Mouse (Mus musculus) kidney, postnatal 4 days (tissue): Measurements from ENCODE around the gene Ppp1r35.

Source experiments
- DNase-seq, 2 experiments: peaks; one replicate each; pipeline ENCODE4 v3.0.0; 2021; ENCODE audit warnings: mixed read lengths in 2 of 2

The Ppp1r35 gene

DNA sequence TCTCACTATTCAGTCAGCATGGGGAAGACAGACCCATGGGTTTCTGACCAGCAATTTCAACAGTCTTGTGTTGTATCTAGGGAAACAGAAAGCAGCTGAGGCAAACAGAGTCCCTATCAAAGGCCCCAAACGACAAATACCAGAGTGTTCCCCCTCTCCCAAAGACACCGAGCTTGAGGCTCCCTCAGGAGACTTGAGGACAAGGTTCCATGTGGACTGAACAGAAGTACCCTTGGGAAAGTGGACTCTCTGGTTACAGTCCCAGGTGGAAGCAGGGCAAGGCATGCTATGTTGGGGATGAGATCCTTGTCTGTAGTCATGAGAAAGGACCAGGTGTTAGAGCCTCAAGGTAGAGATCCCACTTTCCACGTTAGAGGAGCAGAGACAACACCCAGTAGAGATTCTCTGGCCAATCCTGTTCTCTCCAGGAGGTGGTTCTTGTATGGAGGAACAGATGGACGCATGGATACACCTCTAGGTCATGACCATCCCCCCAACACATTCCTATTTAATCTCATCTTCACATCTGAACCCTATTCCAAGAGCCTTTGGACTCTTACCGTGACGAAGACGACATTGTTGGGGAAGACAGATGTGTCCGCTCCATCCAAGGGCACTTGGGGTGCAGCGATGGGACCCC lies 5.4 kb downstream of the Ppp1r35 start:
- DNase-seq = no peak

DNA sequence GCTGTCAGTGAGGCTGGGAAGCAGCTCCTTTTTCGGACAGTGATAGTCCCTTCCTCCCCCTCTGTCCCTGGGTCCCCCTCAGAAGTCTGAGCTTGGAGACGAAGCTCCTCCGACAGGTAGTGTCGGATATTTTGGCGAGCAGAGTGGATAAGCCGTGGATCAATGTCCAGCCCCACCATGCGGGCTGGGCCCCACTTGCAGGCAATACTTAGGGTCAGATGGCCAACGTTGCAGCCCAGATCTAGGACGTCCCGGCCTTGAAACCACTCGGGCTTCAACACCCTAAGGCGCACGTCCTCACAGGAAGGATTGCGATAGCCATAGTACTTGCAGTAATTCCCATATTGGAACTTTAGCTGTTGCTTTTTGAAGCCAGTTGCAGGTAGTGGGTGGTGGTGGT lies 5.9 kb downstream of the Ppp1r35 start:
- no peak for DNase-seq

DNA sequence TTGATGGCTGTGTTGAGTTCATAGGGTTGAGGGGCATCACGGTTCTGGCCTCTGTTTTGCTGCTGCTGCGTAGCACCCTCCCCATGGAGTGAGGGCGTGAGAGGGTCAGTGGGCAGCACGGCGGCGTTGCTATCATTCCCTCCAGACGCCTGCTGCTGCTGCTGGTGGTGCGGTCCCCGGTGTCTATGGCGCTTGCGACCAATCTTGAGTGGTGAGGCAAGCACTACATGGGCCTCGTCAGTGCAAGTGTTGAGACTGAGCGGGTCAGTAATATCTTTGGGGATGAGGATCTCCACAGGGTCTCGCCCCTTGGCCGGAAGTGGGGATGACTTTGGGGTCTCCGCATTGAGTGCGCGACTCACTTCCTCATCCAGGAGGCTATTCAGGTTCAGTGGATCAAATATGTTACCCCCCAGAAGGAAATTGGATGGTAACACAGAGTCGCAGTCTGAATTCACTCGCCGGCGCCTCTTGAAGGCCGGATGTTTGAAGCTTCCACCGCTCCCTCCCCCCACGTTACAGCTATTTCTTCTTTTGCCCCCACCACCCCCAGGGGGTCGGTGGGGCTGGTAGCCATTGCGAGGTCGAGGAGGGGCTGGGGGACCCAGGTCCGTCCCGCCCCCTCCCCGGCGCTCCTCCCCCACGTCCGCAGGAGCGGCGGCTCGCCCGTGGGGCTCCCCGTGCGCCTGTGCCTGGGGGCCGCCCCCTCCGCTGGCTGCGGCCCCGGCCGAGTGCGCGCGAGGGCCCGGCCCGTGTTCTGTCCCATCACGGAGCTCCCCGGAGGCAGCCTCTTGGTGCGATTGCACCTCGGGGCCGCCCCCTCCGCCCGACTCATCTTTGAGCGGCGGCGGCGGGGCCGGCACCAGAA lies 6.7 kb downstream of the Ppp1r35 start:
- peak; percentile 53 to 62 for DNase-seq

DNA sequence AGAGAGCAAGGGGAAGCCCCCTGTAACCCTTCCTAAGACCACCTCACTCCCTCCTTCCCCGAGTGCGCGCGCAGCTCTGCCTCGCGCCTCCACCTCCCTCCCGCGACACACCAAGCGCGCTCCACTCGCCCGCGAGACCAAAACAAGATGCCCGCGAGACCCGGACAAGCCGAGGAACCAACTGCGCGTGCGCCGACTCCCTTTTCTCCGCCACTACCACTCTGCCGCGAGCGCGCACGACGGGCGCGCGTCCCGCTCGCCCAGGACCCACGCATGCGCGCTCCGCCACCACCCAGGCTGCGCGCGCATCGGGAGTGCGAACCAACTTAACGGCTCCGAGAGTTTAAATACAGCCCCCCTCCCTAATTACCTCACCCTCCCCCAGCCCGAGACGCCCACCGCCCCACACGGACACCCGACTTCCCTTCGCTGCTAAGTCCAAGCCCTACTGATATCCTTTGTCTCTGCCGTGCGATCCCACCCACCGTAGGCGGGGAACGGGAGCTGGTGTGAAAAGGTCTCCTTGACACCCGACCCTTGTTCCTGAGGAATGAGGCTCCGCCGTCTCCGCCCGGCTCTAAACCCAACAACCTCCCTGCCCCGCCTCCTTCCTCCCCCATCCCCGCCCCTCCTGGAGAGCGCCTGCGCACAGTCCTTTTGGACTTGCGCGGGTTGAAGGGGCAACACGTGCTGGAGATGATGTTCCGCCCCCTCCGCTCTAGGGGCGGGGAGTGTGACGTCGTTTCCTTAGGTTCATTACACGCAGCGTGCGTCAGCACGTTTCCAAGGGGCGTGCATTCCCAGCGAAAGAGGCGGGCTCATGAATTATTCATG lies 7.7 kb downstream of the Ppp1r35 start:
- peak; percentile 99 to 100 for DNase-seq

DNA sequence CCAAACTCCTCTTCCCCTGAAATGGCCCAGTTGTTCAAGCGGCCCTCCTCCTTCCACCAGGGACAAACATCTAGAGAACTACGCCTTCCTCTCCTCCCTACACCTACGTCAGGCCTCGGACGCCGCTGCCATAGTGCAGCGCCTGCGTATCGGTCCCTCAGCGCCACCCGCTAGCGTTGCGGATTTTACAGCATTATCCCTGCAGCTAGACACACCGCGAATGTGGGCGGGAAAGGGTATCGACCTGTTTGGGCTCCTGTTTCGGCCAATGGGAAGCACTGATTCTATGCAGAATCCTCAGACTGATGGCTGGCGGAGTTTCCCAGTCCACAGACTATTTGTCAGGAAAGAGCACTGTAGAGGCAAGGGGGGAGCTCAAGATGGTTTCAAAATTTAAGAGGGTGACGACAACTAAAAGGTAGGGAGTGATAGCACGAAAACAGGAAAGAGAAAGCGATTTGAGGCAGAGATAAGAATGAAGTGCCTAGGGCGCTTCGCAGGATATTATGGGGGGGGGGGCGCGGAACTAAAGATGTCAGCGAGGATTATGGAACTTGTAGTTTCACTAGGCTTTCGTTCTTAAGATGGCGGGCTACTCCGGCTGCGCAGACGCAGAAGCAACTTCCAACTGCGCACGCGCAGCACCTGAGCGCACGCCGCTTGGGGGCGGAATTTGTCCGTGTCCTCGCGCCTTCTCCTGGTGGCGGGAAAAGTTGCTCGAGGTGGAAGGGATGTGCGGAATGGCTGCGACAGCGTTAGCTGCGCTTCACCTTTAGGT lies 8.7 kb downstream of the Ppp1r35 start, which contains the start of the genes Mepce and Zcwpw1:
Mepce (minus strand) TSS at position 505 of the 778 bp plus-strand sequence.
Zcwpw1 (plus strand) TSS at position 648 of the 778 bp plus-strand sequence.
- DNase-seq = peak; percentile 96 to 97

DNA sequence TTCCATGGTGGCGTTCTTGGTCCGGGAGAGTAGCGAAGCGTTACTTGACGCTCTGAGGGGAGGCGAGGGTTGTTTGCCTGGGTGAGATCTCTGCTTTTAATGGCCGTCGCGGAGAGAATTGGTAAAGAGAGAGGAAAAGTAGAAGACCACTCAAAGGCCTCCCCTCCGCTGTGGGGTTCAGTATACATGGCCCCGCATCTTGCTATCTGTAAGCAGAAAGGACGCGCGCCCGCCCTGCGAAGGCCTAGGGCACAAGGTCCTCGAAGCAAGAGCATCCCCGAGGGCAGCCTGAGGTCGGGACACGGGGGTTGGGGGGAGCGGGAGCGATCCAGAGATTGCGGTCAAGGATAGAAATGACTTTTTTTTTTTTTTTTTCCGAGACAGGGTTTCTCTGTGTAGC lies 9.5 kb downstream of the Ppp1r35 start:
- DNase-seq = peak in 1 of 2 experiments; percentile 30

DNA sequence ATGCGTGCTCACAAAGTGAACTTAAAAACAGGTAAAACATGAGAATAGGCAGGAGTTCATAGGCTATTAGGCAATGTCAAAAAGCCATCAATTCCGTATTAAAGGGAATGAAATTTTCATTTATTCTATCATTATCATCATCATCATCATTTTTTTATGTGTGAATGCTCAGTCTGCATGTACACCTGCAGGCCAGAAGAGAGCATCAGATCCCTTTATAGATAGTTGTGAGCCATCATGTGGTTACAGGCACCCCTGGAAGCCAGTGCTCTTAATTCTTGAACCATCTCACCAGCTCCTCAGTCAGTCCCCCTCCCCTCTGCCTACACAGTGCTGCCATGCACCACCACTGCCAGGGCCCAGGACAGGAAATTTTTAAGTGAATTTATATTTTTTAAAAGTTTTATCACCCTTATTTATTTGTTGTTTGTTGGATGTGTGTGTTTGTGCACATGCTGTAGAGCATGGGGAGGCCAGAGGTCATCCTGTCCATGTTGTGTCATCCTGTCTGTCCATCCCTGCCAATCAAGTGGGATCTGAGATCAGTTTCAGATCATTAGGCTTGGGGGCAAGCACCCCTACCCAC lies 10.4 kb downstream of the Ppp1r35 start:
- no peak for DNase-seq

DNA sequence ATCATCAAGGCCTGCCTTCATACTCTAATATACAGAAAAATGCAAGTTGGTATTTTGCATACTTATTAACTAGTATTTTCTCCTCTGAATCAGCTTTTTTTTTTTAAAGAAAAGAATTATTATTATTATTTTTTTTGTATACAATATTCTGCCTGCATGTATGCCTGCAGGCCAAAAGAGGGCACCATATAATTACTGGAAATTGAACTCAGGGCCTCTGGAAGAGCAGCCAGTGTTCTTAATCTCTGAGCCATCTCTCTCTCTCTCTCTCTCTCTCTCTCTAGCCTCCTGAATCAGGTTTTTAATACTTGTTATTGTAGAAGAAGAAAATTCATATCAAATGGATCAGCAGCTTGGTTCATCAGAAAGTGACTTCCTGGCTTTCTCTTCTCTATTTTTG lies 12.9 kb downstream of the Ppp1r35 start:
- no peak for DNase-seq

DNA sequence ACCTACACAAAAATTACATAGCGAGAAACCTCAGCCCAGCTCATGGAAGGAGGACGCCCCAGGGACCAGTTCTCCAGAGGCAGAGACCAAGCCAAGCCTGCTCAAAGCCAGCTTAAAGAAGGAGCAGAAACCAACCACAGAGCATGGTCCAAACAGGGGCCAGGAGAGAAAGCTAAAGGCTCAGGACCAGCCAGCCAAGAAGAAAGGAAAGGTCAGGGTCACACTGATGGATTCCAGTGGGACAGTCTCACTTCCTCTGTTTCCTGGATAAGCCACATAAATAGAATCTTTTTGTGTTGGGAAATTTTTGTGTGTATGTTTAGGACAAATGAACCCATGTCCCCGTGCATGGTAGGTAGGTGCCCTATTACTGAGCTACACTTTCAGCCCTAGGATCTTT lies 18.0 kb downstream of the Ppp1r35 start:
- DNase-seq = no peak

DNA sequence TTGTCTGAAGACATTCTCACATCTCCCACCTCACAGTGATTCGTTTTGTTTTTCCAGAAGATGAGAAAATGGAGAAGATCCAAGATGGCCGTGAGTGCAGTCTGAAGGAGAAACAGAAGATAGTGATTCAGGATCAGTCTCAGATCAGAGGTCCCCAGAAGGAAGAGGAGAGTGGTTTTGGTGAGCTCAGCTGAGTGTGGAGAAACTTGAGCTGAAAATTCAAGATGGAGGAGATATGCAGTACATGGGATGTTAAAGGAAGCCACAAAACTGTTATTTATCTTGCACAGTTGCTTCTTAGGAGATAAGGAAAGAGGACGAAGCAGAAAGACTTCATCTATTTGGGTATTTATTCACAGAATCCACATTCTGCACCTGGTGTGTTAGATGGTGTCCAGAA lies 22.3 kb downstream of the Ppp1r35 start:
- no peak for DNase-seq

DNA sequence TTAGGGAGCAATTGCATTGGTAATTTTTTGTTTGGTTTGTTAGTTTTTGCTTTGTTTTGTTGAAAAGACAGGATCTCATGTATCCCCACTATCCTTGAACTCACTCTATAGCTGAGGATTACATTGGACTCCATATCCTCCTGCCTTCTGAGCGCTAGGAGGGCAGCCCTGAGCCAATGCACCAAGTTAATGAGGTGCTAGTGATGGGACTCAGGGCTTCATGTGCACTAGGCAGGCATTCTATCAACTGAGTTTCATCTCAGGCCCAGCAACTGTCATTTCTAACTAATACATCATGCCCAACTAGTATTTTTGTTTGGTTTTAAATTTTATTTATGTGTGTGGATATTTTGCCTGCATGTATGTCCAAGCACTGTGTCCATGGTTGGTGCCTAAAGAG lies 27.5 kb downstream of the Ppp1r35 start:
- DNase-seq = no peak

DNA sequence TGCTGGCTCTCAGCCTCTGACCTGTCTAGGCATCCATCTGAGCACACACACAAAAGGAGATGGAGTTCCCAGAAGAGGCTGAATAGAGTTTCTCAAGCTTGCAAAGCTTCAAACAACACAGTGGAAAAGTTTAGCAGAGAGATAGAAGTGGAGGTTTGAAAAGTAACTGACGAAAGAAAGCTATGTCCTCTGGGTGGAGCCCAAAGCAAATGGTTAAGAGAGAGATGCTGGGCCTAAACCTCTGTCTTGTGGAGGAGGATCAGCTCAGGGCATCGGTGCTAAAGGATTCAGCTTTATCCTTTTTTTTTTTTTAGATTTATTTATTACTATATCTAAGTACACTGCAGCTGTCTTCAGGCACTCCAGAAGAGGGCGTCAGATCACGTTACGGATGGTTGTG lies 29.7 kb downstream of the Ppp1r35 start:
- DNase-seq = no peak

DNA sequence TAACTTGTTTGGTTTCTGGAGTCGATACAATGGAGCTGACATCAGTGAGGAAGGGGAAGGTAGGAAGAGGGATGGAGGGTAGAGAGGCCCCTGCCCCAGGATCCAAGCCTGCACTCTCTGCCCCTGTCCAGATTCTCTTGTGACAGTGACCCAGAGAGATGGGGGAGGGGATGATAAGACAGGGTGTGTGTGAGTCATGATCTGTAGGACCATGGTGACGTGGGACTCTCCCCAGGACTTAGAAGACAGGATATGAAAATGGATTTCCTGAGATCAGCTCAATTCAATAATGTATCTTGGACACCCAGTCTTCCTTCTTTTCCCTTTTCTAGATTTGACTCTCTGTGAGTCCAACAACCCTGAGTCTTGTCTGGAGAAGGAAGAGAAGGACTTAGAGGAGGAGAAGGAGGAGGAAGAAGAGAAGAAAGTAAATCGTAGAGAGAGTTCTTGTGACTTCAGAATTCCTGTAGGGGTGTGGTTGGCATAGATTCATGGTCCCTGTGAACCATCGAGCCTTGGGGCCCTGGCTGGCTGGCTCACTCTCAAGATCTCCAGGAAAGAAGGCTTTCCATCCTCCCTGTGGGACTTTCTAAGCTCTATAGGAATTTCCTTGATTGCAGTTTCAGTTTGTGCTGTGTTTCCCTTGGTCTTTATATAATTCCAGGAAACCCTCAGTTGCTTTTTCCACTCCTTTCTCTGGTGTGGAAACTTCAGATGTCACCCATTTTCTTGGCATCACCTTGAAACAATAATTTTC lies 39.0 kb downstream of the Ppp1r35 start:
- DNase-seq = no peak

DNA sequence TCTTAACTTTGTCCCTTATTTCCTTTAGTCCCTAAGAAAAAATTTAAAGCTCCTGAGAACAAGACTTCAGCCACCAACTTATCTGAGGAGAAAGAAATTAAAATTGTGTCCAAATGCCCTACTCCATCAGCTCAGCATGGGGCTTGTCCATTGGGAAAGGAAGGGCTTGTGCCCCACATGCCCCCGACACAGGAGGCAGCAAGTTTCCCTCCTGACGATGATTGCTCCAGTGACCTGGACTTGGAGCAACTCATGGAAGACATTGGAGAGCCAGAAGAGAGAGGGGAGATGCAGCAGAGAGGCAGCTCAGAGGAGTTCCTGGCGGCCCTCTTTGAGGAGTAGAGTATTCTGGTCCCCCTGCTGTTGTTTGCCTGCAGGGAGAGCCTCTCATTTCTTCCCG lies 43.5 kb downstream of the Ppp1r35 start:
- DNase-seq = no peak

DNA sequence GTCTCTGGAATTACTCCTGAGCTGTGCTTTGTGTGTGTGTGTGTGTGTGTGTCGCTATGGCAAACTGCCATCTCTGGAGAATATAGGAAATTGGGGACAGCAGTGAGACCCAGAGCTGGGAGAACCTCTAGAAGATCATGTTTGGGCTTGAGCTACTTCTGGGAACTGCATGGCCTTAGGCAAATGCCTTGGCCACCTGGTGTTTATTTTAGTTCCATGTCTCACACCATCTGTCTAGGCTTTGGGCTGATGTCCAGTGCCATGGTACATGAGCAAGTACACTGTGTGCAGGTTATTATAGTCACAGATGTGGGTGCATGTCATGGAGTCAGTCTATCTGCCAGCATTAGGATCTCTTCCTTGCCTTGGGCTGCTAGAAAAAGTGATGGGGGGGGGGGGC lies 44.0 kb downstream of the Ppp1r35 start:
- DNase-seq = no peak

DNA sequence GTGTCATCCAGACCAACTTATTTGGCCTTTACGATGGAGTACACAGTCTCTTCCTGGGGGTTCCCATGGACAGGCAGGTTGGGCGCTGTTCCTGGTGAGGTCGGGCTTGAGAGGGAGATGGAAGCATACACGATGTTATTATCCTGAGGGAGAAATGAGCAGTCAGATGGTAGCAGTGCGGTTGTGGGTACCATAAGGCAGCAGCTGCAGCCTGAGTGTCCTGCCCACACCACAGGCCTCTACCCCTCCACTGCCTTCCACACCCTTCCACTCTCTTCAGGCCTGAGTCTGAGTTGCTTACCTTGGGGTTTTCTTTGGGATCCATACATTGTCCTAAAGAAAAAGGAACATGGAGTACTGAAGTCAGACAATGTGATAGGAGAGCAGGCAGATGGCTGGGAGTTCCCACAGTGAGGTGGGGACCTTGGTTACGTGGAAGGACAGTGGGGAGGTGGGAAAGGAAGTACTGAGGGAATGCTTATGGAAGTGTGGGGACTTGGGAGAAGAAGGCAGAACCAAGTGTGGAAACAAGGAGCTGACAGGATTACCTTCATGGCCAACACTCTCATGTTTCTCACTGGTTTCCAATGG lies 44.9 kb downstream of the Ppp1r35 start:
- no peak for DNase-seq

DNA sequence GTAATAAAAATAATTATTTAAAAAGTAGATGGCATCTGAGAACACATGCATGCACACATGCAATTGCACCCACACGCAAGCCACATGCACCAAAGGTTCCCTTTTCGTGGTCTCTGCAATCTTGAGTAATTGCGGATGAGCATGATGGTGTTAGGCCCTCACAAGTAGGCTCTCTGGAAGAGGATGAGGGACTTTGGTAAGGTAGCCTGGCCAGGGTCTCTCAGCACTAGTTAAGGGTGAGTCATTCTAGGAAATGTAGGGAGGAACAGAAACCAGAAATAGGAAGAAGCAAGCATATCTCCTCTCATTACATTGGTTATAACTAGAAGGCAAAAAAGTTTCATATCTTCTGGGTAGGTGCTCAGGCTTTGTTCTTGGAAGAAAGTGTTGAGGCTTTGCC lies 46.4 kb downstream of the Ppp1r35 start:
- DNase-seq = no peak

DNA sequence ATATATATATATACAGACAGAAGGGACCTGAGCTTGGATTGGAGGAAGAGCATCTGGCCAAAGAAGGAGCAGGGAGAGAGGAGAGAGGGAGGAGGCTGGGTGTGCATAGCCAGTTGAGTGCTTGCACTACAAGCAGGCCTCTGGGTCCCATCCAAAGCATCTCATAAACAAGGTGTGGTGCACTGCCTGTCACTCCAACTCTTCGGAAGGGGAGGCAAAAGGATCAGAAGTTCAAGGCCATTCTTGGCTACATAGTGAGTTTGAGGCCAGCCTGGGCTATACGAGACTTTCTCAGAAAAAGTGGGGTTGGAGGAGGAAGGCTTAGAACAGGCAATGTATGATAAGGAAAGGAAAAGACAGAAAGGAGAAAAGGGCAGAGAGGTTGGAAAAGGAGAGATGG lies 47.3 kb downstream of the Ppp1r35 start:
- DNase-seq = no peak

DNA sequence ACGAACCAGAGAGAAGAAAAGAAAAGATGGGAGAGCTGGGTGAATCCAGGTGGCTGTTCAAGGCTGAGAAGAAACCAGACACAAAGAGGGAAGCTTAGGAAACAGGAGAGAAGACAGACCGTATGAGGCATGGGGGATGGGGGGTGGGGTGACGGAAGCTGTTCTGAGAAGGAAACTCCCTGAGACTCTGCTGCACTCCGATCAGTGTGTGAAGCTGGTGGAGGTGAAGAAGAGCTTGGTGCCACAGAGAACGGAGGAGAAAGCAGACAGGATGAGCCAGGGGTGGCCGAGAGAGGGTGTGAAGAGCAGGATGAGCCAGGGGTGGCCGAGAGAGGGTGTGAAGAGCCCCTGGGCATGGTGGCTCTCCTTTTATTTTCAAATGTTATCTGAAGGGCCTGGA lies 47.8 kb downstream of the Ppp1r35 start:
- DNase-seq = no peak

DNA sequence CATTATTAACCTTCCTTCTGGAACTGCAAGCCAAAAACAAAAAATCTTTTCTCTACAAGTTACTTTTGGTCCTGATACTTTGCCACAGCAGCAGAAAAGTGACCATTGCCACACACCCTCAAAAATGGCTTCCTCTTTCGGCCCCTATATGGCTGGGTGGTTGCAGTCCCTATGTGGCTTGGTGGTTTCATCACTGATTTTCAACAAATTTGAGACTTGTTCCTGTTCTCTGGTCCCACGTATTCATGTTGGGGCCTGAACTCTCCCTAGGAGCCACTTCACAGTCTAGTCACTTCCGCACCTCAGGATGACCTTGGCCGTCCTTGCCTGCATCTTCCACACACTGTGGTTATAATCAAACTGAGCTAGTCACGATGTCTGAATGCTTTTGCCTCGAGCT lies 50.0 kb downstream of the Ppp1r35 start:
- DNase-seq = no peak
